Mouse (Mus musculus) erythroid progenitor cell, adult 5-6 weeks (primary cell): Measurements from ENCODE around the gene Prox1. TPM values are rescaled to one million over a fixed set of nuclear protein-coding genes. Genes with fewer than 3 reads are reported as not detected.

Experiments
- ATAC-seq: replicated peaks from 2 replicates; pipeline ENCODE4 v1.8.0; 2016; ENCODE audit warnings: moderate number of reproducible peaks, mild to moderate bottlenecking, moderate TSS enrichment, inconsistent platforms; ENCODE audit not compliant: poor library complexity, low FRiP score, severe bottlenecking
- total RNA-seq, 2 experiments: library from RNA; stranded (forward) in 1 of 2; stranded (reverse) in 1 of 2; fragments of 150-400 nt in 1 of 2; fragments of 186-747, 209-891 nt in 1 of 2; gene quantifications; 2 replicates each; pipeline versions ENCODE4 v1.2.3 to v1.2.4; 2015 to 2017; ENCODE audit warnings: low replicate concordance in 2 of 2

Gene Prox1
- total RNA-seq, 2 experiments from 2014 or later = not detected

GRCm38 (mm10) chr1:190107587-190107986 is 62.9 kb downstream of the Prox1 start:
- no peak for ATAC-seq

- no peak for ATAC-seq
Observed at GRCm38 (mm10) chr1:190106674-190107420, 63.7 kb downstream of the Prox1 start.

- ATAC-seq = no peak
Observed at GRCm38 (mm10) chr1:190106060-190106459, 64.5 kb downstream of the Prox1 start.

GRCm38 (mm10) chr1:190093326-190093725 is 77.2 kb downstream of the Prox1 start:
- ATAC-seq = no peak

GRCm38 (mm10) chr1:190092076-190092475 is 78.4 kb downstream of the Prox1 start:
- no peak for ATAC-seq

GRCm38 (mm10) chr1:190088929-190089328 is 81.6 kb downstream of the Prox1 start:
- ATAC-seq = no peak

GRCm38 (mm10) chr1:190085703-190086102 is 84.8 kb downstream of the Prox1 start:
- no peak for ATAC-seq

GRCm38 (mm10) chr1:190079643-190080275 is 90.8 kb downstream of the Prox1 start:
- ATAC-seq = no peak

GRCm38 (mm10) chr1:190076601-190077000 is 93.9 kb downstream of the Prox1 start:
- ATAC-seq = no peak

Other genes starting within 250 kb of the Prox1 start
- 6.3 and 13.0 TPM in 2 replicates for gene Smyd2, start 248.4 kb downstream of the Prox1 start, total RNA-seq (2015; ENCODE audit: low replicate concordance)
- 8.1 and 9.6 TPM in 2 replicates for gene Smyd2, start 248.4 kb downstream of the Prox1 start, total RNA-seq (2017; ENCODE audit: low replicate concordance)